Mouse (Mus musculus): Measurements from ENCODE around the gene AC109138.7. TPM values are rescaled to one million over a fixed set of nuclear protein-coding genes. Genes with fewer than 3 reads are reported as not detected.

Gene AC109138.7
- polyA plus RNA-seq, 1 experiment from 2014 or later, result not detected

- H3K9ac ChIP-seq, result peak overlapping the region; percentile 68
- peak overlapping the region; percentile 56 for H3K4me3 ChIP-seq
- H3K4me2 ChIP-seq (replicated peaks), result peak overlapping the region; percentile 98
- WGBS, result 1% methylated on average over 64 of the region's 81 CpGs
- peaks cover 74% of the 10 kb centered on the region for H3K27me3 ChIP-seq (replicated peaks)
- peaks cover 31% of the 10 kb centered on the region for H3K4me1 ChIP-seq
- H3K9me3 ChIP-seq, result no peaks in the 10 kb centered on the region
- H3K27ac ChIP-seq, result no peak overlapping the region
- ATAC-seq (ENCODE audit: low FRiP score, low read depth), result peak; percentile 45; the same call in 1 of the 2 replicates
- H3K36me3 ChIP-seq, result no peaks in the 10 kb centered on the region
Measured at GRCm38 (mm10) chr19:4214771-4215450, 754 bp downstream of the AC109138.7 start.

- Histone ChIP-seq H3K4me1 (peaks cover 31% of the 10 kb centered on the region), H3K27ac (no peak overlapping the region), H3K9me3 (no peaks in the 10 kb centered on the region), H3K27me3 (replicated peaks) (peaks cover 77% of the 10 kb centered on the region), H3K4me3 (peak overlapping the region; percentile 56), H3K9ac (peak overlapping the region; percentile 68), H3K36me3 (no peaks in the 10 kb centered on the region), H3K4me2 (replicated peaks) (peak overlapping the region; percentile 98)
- no peak for ATAC-seq (ENCODE audit: low FRiP score, low read depth)
- 2% methylated on average over 15 of the region's 21 CpGs for WGBS
Measured at GRCm38 (mm10) chr19:4215451-4215840, 1.3 kb downstream of the AC109138.7 start.

- H3K4me3 ChIP-seq, result peak overlapping the region; percentile 3; the same call in 1 of the 2 replicates
- no peaks in the 10 kb centered on the region for H3K9me3 ChIP-seq
- peaks cover 31% of the 10 kb centered on the region for H3K4me1 ChIP-seq
- ATAC-seq (ENCODE audit: low FRiP score, low read depth), result no peak
- H3K27ac ChIP-seq, result no peak overlapping the region
- WGBS, result 21% methylated on average over 14 of the region's 14 CpGs
- H3K27me3 ChIP-seq (replicated peaks), result peaks cover 79% of the 10 kb centered on the region
- H3K36me3 ChIP-seq, result no peaks in the 10 kb centered on the region
- H3K9ac ChIP-seq, result no peak overlapping the region
- H3K4me2 ChIP-seq (replicated peaks), result peak overlapping the region; percentile 35
Measured at GRCm38 (mm10) chr19:4216041-4216685, 2.0 kb downstream of the AC109138.7 start.

- H3K4me1 ChIP-seq, result peaks cover 35% of the 10 kb centered on the region
- no peak for ATAC-seq (ENCODE audit: low FRiP score, low read depth)
- H3K36me3 ChIP-seq, result no peaks in the 10 kb centered on the region
- H3K27ac ChIP-seq, result no peak overlapping the region
- H3K9ac ChIP-seq, result no peak overlapping the region
- H3K27me3 ChIP-seq (replicated peaks), result peaks cover 71% of the 10 kb centered on the region
- H3K4me3 ChIP-seq, result peak overlapping the region; percentile 2; the same call in 1 of the 2 replicates
- no peaks in the 10 kb centered on the region for H3K9me3 ChIP-seq
- H3K4me2 ChIP-seq (replicated peaks), result 0 out of 2 replicates have a peak overlapping the region, but pooled peaks have one; percentile 12
- 13% methylated on average over 5 of the region's 5 CpGs for WGBS
Measured at GRCm38 (mm10) chr19:4217140-4217539, 3.0 kb downstream of the AC109138.7 start.

GRCm38 (mm10) chr19:4217855-4218254 lies 3.7 kb downstream of the AC109138.7 start:
- Histone ChIP-seq H3K27ac (no peak overlapping the region), H3K9me3 (no peaks in the 10 kb centered on the region), H3K4me2 (replicated peaks) (no peak overlapping the region), H3K27me3 (replicated peaks) (peaks cover 65% of the 10 kb centered on the region), H3K9ac (no peak overlapping the region), H3K36me3 (no peaks in the 10 kb centered on the region), H3K4me1 (peaks cover 38% of the 10 kb centered on the region), H3K4me3 (no peak overlapping the region)
- 61% methylated on average over 3 of the region's 3 CpGs for WGBS
- no peak for ATAC-seq (ENCODE audit: low FRiP score, low read depth)

- Histone ChIP-seq H3K27ac (no peak overlapping the region), H3K9me3 (no peaks in the 10 kb centered on the region), H3K4me2 (replicated peaks) (no peak overlapping the region), H3K4me1 (peaks cover 38% of the 10 kb centered on the region), H3K27me3 (replicated peaks) (peaks cover 60% of the 10 kb centered on the region), H3K4me3 (no peak overlapping the region), H3K36me3 (no peaks in the 10 kb centered on the region), H3K9ac (no peak overlapping the region)
- ATAC-seq (ENCODE audit: low FRiP score, low read depth), result no peak
- WGBS, result 83% methylated on average over 11 of the region's 11 CpGs
Measured at GRCm38 (mm10) chr19:4218293-4218692, 4.1 kb downstream of the AC109138.7 start.

- ATAC-seq (ENCODE audit: low FRiP score, low read depth), result no peak
- Histone ChIP-seq H3K9ac (no peak overlapping the region), H3K36me3 (no peaks in the 10 kb centered on the region), H3K4me3 (no peak overlapping the region), H3K4me2 (replicated peaks) (no peak overlapping the region), H3K9me3 (no peaks in the 10 kb centered on the region), H3K4me1 (peaks cover 34% of the 10 kb centered on the region), H3K27me3 (replicated peaks) (peaks cover 56% of the 10 kb centered on the region), H3K27ac (no peak overlapping the region)
- WGBS, result 83% methylated on average over 1 of the region's 1 CpGs
Measured at GRCm38 (mm10) chr19:4218784-4219183, 4.6 kb downstream of the AC109138.7 start.

- Histone ChIP-seq H3K4me3 (no peak overlapping the region), H3K27ac (no peak overlapping the region), H3K4me1 (peaks cover 22% of the 10 kb centered on the region), H3K36me3 (no peaks in the 10 kb centered on the region), H3K4me2 (replicated peaks) (no peak overlapping the region), H3K9ac (no peak overlapping the region), H3K9me3 (no peaks in the 10 kb centered on the region), H3K27me3 (replicated peaks) (peaks cover 44% of the 10 kb centered on the region)
- WGBS, result 84% methylated on average over 6 of the region's 6 CpGs
- ATAC-seq (ENCODE audit: low FRiP score, low read depth), result no peak
Measured at GRCm38 (mm10) chr19:4219943-4220342, 5.8 kb downstream of the AC109138.7 start.

- no peaks in the 10 kb centered on the region for H3K36me3 ChIP-seq
- ATAC-seq (ENCODE audit: low FRiP score, low read depth), result no peak
- no peak overlapping the region for H3K27ac ChIP-seq
- 74% methylated on average over 4 of the region's 4 CpGs for WGBS
- H3K27me3 ChIP-seq (replicated peaks), result peaks cover 39% of the 10 kb centered on the region
- no peak overlapping the region for H3K4me2 ChIP-seq (replicated peaks)
- no peaks in the 10 kb centered on the region for H3K9me3 ChIP-seq
- H3K4me1 ChIP-seq, result peaks cover 17% of the 10 kb centered on the region
- H3K4me3 ChIP-seq, result no peak overlapping the region
- H3K9ac ChIP-seq, result no peak overlapping the region
Measured at GRCm38 (mm10) chr19:4220416-4220815, 6.3 kb downstream of the AC109138.7 start.

- Histone ChIP-seq H3K36me3 (no peaks in the 10 kb centered on the region), H3K4me2 (replicated peaks) (no peak overlapping the region), H3K9me3 (no peaks in the 10 kb centered on the region), H3K27me3 (replicated peaks) (peaks cover 34% of the 10 kb centered on the region), H3K4me3 (no peak overlapping the region), H3K27ac (no peak overlapping the region), H3K4me1 (peaks cover 12% of the 10 kb centered on the region; the same call in 1 of the 2 replicates), H3K9ac (no peak overlapping the region)
- ATAC-seq (ENCODE audit: low FRiP score, low read depth), result no peak
- 56% methylated on average over 14 of the region's 14 CpGs for WGBS
Measured at GRCm38 (mm10) chr19:4220957-4221743, 7.0 kb downstream of the AC109138.7 start.

- 0 out of 2 replicates have a peak, but pooled peaks cover 7% of the 10 kb centered on the region for H3K4me1 ChIP-seq
- H3K4me3 ChIP-seq, result no peak overlapping the region
- H3K9me3 ChIP-seq, result no peaks in the 10 kb centered on the region
- H3K27me3 ChIP-seq (replicated peaks), result peaks cover 24% of the 10 kb centered on the region
- ATAC-seq (ENCODE audit: low FRiP score, low read depth), result no peak
- H3K9ac ChIP-seq, result no peak overlapping the region
- H3K36me3 ChIP-seq, result no peaks in the 10 kb centered on the region
- H3K4me2 ChIP-seq (replicated peaks), result no peak overlapping the region
- 81% methylated on average over 11 of the region's 11 CpGs for WGBS
- H3K27ac ChIP-seq, result no peak overlapping the region
Measured at GRCm38 (mm10) chr19:4222165-4222564, 8.0 kb downstream of the AC109138.7 start.

GRCm38 (mm10) chr19:4226779-4227178 lies 12.6 kb downstream of the AC109138.7 start:
- Histone ChIP-seq H3K9ac (0 out of 2 replicates have a peak overlapping the region, but pooled peaks have one; percentile 8), H3K4me3 (no peak overlapping the region)
- no peak for ATAC-seq (ENCODE audit: low FRiP score, low read depth)

More at GRCm38 (mm10) chr19:4226779-4227178, 12.6 kb downstream of the AC109138.7 start:
- H3K9me3 ChIP-seq, result no peaks in the 10 kb centered on the region
- H3K36me3 ChIP-seq, result no peaks in the 10 kb centered on the region
- H3K27ac ChIP-seq, result no peak overlapping the region
- H3K27me3 ChIP-seq (replicated peaks), result peaks cover 9% of the 10 kb centered on the region
- H3K4me1 ChIP-seq, result 0 out of 2 replicates have a peak, but pooled peaks cover 6% of the 10 kb centered on the region
- WGBS, result 87% methylated on average over 7 of the region's 7 CpGs
- no peak overlapping the region for H3K4me2 ChIP-seq (replicated peaks)

All from neural tube, embryonic 12.5 days (tissue).